Mouse (Mus musculus): Measurements from ENCODE around the gene Olfr744.

DNA sequence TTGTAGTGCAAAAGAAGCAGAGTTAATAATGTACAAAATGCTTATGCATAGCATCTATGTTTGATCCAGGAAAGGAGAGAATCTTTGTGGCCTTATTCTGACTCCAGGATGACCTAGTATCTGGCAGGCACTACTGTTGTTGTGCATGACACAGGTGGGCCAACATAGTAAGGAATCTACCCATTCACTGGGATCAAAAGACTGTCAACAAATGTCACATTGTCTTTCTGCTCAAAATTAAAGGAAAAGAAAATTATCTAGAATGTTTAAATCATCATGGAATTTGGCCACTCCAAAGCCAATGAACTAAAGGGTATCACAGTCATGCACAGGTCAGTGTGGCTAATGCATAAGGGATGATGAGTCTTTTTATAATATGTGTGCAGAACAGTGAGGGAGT is 32.1 kb downstream of the Olfr744 start, which contains the start of gene Olfr746:
- TF ChIP-seq POLR2A (IDR thresholded peaks at IDR 0.05; ENCODE audit: low read depth, low read length) (no peak), CTCF (IDR thresholded peaks at IDR 0.05; ENCODE audit: borderline replicate concordance, insufficient read depth, low read length) (no peak)

Measured in embryonic fibroblast, embryonic 13.5 days (primary cell).